Mouse (Mus musculus) 3T3-L1 (cell line): ENCODE measurements around the gene Fbxo33.
"Not testable (repeated sequence)": the region's sequence is repeated elsewhere in the genome, so short reads cannot be mapped to it uniquely, and the experiment has no call there.

Experiments
- DNase-seq: peaks from one replicate; pipeline ENCODE4 v3.0.0-alpha.2; 2015; ENCODE audit warnings: low read depth, low spot score

Fbxo33 gene

GRCm38 (mm10) chr12:59219325-59220225 is at the start of gene Fbxo33:
Gene Fbxo33 (minus strand): TSS chr12:59219725.
- DNase-seq, result peak; percentile 95

GRCm38 (mm10) chr12:59265942-59266231 is 46.4 kb upstream of the Fbxo33 start:
- DNase-seq, result no peak

GRCm38 (mm10) chr12:59265207-59265941 is 45.8 kb upstream of the Fbxo33 start:
- DNase-seq, result peak; percentile 37

- DNase-seq, result no peak
Observed at GRCm38 (mm10) chr12:59262841-59263240, 43.3 kb upstream of the Fbxo33 start.

GRCm38 (mm10) chr12:59260798-59261197 is 41.3 kb upstream of the Fbxo33 start:
- no peak for DNase-seq

GRCm38 (mm10) chr12:59260362-59260761 is 40.8 kb upstream of the Fbxo33 start:
- DNase-seq, result no peak

- no peak for DNase-seq
Observed at GRCm38 (mm10) chr12:59259015-59259414, 39.5 kb upstream of the Fbxo33 start.

- no peak for DNase-seq
Observed at GRCm38 (mm10) chr12:59250259-59250827, 30.8 kb upstream of the Fbxo33 start.

- DNase-seq, result no peak
Observed at GRCm38 (mm10) chr12:59248969-59249368, 29.4 kb upstream of the Fbxo33 start.

- DNase-seq, result not testable (repeated sequence)
Observed at GRCm38 (mm10) chr12:59241031-59241430, 21.5 kb upstream of the Fbxo33 start.

- DNase-seq, result no peak
Observed at GRCm38 (mm10) chr12:59238434-59238833, 18.9 kb upstream of the Fbxo33 start.

GRCm38 (mm10) chr12:59228401-59228800 is 8.9 kb upstream of the Fbxo33 start:
- DNase-seq, result no peak

GRCm38 (mm10) chr12:59218640-59219321 is 744 bp downstream of the Fbxo33 start:
- DNase-seq, result peak; percentile 39

GRCm38 (mm10) chr12:59217331-59217730 is 2.2 kb downstream of the Fbxo33 start:
- DNase-seq, result no peak

GRCm38 (mm10) chr12:59216676-59217266 is 2.8 kb downstream of the Fbxo33 start:
- no peak for DNase-seq

- DNase-seq, result no peak
Observed at GRCm38 (mm10) chr12:59216176-59216575, 3.3 kb downstream of the Fbxo33 start.

- DNase-seq, result no peak
Observed at GRCm38 (mm10) chr12:59207814-59208213, 11.7 kb downstream of the Fbxo33 start.

GRCm38 (mm10) chr12:59207000-59207390 is 12.5 kb downstream of the Fbxo33 start:
- no peak for DNase-seq

- DNase-seq, result no peak
Observed at GRCm38 (mm10) chr12:59206208-59206999, 13.1 kb downstream of the Fbxo33 start.

GRCm38 (mm10) chr12:59205571-59205970 is 14.0 kb downstream of the Fbxo33 start:
- no peak for DNase-seq

GRCm38 (mm10) chr12:59199361-59199760 is 20.2 kb downstream of the Fbxo33 start:
- DNase-seq, result no peak
